Mouse (Mus musculus) spleen, adult 12 weeks (tissue): ENCODE results near the gene Rcan2.

Source experiments
- DNase-seq: peaks from one replicate; pipeline ENCODE4 v3.0.0; 2022; ENCODE audit warnings: low spot score

Rcan2 gene

GRCm38 (mm10) chr17:43801077-43801476 is at the start of gene Rcan2:
TSS of gene Rcan2 (plus strand) at chr17:43801351.
- DNase-seq: no peak

GRCm38 (mm10) chr17:43752811-43753210 is 48.3 kb upstream of the Rcan2 start:
- DNase-seq: no peak

GRCm38 (mm10) chr17:43754687-43755086 is 46.5 kb upstream of the Rcan2 start:
- DNase-seq: no peak

DNA sequence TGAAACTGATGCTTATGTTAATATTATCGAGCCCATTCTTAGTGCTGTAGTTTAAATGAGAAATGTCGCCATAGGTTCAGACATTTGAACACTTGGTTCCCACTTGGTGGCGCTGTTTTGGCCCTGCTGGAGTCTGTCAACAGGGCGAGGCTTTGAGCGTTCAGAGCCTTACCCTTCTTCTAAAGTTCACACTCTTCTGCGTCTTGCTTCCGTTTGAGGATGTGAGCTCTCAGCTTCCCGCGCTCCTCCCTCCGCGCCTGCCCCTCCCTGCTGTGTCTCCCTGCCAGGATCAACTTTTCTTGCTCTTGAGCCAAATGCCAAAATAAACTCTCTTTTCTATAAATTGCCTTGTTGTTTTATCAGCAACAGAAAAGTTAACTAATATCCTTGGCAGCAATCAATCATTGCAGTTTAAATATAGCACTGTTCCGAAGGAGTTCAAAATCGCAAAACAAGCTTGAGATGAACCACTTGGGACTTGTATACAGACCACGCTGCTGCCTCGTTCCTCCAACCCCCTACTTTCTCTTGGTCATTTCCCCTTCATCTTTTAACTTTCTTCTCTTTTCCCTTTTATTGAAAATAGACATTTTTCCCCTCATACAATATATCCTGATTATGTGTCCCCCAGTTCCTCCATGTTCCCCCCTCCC is 42.4 kb upstream of the Rcan2 start:
- no peak for DNase-seq

- DNase-seq: no peak
Observed at GRCm38 (mm10) chr17:43784531-43784930, 16.6 kb upstream of the Rcan2 start.

DNA sequence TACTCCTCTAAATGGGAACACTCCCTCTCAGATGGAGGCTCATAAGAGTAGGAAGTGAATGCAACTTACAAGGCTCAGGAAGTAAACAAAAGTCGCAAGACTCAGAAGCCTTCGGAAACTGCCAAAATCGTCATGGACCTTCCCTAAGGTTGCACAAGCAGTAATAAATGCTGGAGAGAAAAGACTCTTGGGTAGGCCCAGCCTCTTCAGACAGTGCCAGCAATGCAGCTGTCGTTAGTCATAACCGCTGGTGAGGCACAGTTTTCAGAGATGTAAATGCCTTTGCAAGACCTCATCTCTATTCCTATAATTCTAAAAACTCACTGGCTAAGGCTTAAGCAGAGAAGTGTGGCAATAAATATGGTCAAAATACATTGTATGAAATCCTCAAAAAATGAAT is 12.9 kb upstream of the Rcan2 start:
- no peak for DNase-seq

GRCm38 (mm10) chr17:43789376-43789775 is 11.8 kb upstream of the Rcan2 start:
- no peak for DNase-seq

DNA sequence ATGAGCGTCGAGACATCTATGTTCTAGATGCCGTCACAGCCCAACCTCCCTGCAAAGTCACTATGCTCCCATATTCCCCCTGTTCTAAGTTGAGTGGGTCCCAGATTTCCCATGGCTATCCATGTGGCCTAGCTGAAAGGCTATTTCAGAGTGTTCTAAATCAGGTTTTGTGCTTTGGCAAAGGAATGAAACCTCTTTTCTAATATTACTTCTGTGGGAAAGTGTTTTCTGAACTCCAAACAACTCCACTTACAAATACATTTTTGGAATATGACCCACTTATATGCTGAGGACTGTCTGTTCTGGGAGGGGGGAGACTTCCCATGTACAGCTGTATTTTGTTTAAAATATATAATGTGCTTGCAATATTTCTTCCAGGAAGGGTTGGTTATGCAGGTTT is 9.4 kb upstream of the Rcan2 start:
- no peak for DNase-seq

DNA sequence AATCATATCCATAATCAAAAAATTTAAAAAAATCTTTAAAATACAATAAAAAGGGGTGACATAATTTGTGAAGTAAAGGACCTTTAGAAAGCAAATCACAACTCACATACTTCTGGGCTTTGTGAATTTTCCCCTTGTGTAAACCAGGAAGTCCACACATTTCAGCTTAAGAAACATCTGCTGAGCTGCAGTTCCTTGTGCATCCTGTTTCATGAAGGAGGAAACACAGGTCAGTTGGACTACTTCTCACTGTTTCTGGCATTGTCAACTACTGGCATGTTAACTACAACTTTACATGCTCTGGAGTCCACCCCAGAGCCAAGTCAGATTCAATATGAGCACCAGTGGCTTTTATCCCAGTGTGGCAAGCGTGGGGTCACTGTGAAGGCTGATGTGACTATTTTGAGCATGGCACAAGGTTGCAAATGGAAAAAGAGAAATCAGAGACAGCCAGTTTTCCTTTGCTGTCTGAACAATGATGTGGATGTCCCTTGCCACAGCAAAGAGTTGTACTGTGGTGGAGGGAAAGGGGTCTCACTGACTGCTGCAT is 6.3 kb upstream of the Rcan2 start:
- DNase-seq: no peak

DNA sequence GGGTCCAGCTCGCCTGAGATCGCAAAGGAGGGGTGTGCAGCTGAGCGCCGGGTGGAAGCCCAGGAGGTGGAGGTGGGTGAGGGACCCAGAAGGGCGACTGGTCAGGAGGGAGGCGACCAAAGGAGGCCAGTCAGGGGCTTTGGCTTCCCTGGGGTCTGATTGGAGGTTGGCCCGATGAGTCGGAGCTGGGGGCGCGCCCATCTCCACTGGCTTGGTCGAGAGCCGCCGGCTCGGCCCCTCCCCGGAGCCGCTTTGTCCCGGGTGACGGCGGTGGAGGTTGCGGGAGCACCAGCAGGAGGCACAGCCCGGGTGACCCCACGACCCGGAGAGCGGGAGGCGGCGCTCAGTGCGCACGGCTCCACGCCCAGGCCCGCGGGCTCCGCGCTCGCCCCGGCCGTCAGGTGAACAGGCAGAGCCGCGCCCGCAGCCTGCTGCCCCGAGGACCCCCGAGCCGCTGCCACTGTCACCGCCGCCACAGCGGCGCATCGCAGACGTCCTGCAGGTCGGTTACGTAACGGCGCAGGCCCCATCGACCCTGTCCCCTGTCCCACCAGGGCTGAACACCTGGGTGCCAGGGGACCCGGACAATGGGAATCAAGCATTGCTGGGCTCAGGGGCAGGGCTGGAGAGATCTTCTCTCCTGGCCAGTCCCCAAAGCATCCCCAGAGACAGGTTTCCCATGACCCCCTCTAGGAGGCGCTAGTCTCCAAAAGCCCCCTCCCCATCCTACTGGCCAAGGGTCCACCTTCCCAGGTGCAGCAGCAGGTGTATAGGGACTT is 633 bp downstream of the Rcan2 start:
- DNase-seq: no peak

DNA sequence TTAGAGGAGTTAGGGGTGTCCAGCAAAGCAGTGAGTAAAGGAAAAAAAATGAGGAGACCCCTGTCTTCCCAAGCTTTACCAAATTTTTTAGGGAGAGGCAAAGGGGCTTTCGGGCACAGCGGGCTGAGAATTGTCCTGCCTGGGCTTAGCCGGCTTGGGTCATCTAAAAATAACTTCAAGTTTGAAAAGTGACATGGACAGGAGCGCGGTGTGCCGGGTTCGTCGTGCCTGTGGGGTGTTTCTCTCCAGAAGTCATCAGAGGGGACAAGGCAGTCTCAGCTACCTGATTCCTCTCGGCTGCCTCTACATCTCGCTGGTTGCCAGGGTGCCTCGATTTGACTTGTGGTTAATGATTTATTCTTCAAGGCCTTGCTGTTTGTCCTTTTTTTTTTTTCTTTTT is 1.3 kb downstream of the Rcan2 start:
- no peak for DNase-seq

DNA sequence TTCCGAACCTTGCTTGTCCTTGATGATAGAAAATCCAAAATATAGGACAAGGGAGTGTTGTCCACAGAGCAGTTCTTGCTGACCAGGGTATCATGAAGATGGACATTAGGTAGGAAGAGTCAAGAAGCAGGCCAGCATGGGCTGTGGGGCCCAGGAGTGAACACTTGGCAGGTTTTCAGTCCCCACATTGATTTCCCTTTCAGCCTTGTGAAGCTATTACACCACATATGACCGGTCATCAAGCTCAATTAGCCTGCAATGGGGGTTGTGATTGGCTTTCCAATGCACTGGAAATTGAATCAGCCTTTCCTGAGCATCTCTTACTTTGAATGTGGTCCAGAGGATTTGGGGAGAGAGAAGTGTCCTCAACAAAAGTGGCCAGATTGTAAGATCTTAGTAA is 2.0 kb downstream of the Rcan2 start:
- no peak for DNase-seq

DNA sequence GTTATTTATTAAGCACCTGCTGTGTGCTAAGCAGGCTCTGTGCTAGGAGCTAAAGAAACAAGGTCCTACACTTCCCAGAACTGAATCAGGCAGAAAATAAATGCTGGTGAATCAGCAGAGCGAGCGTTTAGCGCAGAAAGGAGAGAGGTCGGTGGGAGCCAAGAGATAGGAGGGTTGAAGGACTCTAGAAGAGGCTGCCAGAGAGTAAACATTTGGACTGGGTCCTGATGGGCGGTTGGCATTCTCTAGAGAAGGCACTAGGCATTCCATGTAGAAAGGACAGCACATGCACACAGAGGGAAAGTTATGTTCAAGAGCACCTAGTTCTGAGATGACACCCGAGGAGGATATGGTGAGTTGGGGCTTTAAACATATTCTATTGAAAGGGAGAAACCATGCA is 2.6 kb downstream of the Rcan2 start:
- DNase-seq: no peak

DNA sequence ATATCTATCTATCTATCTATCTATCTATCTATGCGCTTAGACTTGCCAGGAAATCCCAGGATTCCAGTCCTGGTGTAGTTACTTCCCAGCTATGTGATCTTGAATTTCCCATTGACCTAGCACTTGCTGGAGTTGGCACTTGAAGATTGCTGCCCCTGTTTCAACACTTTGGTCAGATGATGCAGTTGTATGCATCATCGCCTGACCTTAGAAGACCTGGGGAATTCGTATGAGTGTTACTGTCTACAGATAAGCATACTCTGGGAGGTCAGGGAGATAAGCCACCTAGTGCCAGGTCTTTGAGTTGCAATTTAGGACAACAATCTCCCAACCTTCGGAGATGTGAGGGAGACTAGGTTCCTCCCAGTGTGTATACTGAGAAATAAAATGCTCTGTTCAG is 5.7 kb downstream of the Rcan2 start:
- no peak for DNase-seq

DNA sequence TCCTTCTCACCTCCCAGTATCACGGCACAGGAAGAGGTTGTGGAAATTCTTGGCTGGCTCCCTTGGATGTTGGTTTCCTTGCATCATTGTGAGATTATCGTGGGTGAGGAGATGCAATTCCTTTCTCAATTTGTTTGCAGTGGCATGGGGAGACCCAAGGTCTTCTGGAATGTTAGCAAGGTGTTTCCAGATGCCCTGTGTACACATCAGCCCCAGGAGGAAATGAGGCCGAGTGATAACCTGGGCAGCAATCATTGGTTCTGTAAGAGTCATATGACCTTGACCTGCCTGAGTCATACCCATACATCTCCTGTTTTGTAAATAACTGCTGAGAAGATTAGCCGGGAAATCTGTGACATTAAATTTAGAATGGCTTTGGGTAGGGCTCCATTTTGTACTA is 10.3 kb downstream of the Rcan2 start:
- DNase-seq: no peak

GRCm38 (mm10) chr17:43815376-43815775 is 14.2 kb downstream of the Rcan2 start:
- no peak for DNase-seq

- DNase-seq: no peak
Observed at GRCm38 (mm10) chr17:43816480-43816879, 15.3 kb downstream of the Rcan2 start.

- no peak for DNase-seq
Observed at GRCm38 (mm10) chr17:43817171-43817570, 16.0 kb downstream of the Rcan2 start.

DNA sequence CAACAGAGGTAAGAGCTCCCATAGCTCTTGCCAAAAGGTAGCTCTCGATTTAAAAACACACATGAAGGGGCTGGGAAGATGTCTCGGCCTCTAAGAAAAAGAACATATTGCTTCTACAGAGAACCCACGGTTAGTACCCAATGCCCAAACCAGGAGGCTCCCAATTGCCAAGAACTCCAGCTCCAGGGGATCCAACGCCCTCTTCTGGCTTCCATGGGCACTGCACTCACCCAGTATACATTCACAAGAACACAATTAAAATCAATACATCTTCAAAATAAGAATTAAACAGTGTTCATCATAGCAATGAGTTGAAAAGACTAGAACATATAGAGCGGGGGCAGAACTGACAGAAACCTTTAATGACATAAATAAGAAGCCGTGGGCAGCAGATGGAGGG is 17.2 kb downstream of the Rcan2 start:
- DNase-seq: no peak

GRCm38 (mm10) chr17:43820904-43821303 is 19.8 kb downstream of the Rcan2 start:
- DNase-seq: no peak

- no peak for DNase-seq
Observed at GRCm38 (mm10) chr17:43822207-43822606, 21.1 kb downstream of the Rcan2 start.

DNA sequence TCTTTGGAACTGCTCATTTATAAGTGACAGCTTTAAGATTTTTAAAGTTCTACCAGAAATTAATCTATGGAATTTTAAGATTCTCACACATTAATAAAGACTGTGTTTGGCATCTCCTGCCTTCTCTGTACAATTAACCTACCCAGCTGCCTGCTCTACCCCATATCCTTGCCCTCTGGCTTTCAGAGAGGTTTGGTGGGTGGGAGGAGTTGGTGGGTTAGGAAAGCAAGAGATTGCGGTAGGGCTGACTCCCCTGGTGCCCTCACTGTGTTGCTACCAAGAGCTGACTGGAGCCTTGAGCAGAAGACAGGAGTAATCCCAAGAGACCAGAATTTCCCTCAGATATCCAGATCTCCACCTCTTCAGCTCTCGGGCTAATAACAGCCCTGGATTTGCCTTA is 21.5 kb downstream of the Rcan2 start:
- no peak for DNase-seq

DNA sequence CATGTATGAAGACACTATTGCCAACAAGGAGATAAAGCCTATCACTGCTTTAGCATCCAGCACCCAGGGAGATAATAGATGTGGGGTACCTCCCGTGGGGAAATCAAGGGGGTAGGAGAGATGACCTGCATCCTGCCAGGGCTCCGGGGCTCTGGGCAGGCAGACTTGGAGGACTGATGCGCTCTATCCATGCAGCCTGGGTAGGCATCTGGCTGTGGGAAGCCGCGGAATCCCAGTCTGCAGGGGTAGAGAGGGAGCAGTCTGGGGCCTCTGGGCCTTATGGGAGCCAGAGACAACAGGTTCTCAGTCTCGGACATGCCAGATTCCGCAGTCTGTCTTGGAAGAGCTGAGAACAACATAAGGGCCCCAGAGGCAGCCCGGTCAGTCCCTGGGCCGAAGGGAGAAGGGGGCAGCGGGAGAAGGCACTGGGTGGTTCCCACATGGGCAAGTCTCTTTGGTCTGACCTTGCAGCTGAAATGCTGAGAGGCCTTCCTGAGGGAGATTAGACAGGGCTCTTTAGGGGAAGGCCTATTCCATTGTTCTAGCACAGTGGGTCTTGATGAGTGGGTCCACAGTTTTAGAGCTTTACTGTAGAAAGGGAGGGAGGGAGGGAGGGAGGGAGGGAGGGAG is 23.7 kb downstream of the Rcan2 start:
- no peak for DNase-seq
